Mouse (Mus musculus) layer of hippocampus, adult 18-20 months (tissue): ENCODE data around the gene Cphx3. TPM values are rescaled to one million over a fixed set of nuclear protein-coding genes. Genes with fewer than 3 reads are reported as not detected.
"Not testable (repeated sequence)": the region's sequence is repeated elsewhere in the genome, so short reads cannot be mapped to it uniquely, and the experiment has no call there.

Experiments
- DNase-seq, 2 experiments: peaks; one replicate each; pipeline ENCODE4 v3.0.0; 2022; ENCODE audit warnings: low spot score in 2 of 2
- long read RNA-seq: library from polyadenylated mRNA; stranded (forward); transcript quantifications from one replicate; pipeline ENCODE4 v2.0.0, GENCODE M21; 2021
- total RNA-seq, 2 experiments: library from RNA; stranded (reverse); gene quantifications; 2 replicates each; pipeline ENCODE4 v1.2.3; 2021

Gene Cphx3
- not detected for total RNA-seq
- long read RNA-seq = 0 reads

GRCm38 (mm10) chr14:26081997-26082396 lies at the start of gene Cphx3:
Gene Cphx3 (plus strand): TSS chr14:26082297.
- DNase-seq = not testable (repeated sequence)

DNA sequence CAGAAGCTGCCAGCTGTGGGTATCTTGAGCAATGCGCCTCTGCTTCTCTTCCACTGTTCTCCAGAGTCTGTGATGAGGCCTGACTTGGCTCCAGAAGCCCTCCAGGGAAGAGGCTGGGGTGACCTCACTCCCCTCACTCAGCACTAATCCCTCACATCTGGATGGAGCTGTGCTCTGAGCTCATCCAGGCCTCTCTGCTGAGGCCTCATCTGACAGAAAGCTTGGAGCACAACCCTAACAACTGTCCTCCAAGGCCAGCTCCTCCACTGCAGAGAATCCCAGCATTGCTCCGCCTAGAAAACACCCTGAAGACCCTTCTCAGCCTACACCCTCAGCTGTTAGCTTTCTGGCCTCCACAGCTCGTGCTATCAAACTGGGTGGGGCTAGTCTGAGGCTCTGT lies 47.7 kb upstream of the Cphx3 start:
- DNase-seq = not testable (repeated sequence)

DNA sequence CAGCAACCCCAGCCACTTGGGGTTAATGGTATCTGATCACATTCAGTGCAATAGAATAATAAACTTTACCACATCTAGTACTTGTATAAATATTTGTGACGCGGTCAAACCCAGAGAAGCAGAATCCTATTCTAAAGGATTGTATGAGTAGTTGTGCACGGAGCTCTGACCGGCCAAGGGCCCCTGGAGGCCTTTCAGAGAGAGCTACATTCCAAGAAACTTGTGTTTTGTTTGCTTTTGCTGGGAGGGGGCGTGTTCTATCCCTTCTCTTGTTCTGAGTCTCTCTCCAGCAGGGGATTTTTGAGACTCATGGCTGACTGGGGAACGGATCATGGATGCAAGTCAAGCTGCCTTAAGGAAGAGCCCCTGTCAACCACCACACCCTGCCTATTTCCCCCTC lies 46.7 kb upstream of the Cphx3 start:
- DNase-seq = not testable (repeated sequence)

DNA sequence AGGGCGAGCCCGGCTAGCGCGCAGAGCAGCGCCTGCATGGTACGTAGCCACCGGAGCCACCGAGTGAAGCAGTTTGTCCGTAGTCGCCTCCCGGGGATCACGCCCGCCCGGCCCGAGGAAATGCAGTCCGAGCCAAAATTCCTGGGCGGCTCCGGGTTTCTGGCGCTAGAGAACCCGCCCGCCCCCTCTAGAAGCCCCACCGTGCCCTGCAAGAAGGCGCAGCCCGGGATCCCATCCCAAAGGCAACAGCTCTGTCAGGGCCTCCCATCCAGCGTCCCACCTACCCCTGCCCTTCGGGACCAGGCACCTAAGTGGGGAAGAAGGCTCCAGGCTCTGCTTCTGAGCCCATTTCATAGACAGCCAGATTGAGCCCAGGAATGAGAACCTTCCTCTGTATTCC lies 39.5 kb upstream of the Cphx3 start, which contains the start of gene Gm9780:
Gene Gm9780, minus strand, starts transcription at position 101 of the 400 bp plus-strand sequence.
- not testable (repeated sequence) for DNase-seq

DNA sequence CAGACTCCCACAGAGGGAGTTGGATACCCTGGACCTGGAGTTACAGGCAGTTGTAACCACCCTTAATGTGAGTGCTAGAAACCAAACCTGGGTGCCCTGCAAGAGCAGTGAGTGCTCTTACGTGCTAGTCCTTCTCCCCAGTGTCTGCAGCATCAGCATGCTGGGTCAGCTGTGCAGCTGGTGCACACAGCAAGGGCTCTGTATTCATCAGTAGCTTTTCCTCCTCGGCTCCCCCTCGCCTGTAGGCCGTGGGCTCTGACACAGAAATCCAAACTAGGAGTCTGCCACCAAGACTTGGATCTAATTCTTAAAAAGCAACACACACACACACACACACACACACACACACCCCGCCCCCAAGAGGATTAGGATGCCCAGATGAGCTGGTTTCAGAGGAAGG lies 37.1 kb upstream of the Cphx3 start:
- not testable (repeated sequence) for DNase-seq

- not testable (repeated sequence) for DNase-seq
These were observed 35.1 kb upstream of the Cphx3 start for GRCm38 (mm10) chr14:26047026-26047425.

GRCm38 (mm10) chr14:26048767-26049166 lies 33.3 kb upstream of the Cphx3 start:
- not testable (repeated sequence) for DNase-seq

DNA sequence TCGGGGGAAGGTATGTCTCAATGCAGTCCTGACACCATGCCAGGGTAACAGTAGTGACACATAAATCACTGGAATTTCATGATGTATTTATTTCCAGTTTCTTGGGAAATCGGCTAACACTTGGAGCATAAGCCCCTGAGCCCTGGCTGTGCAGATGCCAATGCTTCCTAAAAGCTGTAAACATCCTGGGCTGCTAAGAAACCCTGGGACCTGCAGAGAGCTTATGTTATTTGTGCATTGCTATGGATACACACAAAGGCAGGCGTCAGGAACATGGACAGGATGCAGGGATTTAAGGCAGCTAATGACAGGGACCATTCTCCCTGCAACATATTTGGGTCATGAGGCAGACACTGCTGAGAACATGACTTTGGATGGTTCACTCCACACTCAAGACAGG lies 23.9 kb upstream of the Cphx3 start:
- DNase-seq = not testable (repeated sequence)

DNA sequence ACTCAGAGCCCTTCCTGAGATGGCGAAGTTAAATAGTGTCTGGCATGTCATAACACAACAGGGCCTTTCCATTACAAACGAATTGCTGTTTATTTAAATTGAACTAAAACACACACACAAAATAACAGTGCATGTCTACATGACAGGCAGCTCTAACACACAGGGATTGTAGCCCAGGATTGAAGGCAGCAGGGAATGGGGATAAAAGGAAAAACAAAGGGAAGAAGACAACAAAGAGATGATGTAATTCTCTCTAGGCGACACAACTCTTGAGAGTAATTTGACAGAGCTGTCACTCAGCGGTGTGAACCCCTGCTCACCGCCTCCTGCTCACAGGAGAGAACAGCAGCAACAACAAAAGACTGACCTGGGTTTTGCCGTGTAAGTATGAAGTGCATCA lies 22.7 kb upstream of the Cphx3 start:
- not testable (repeated sequence) for DNase-seq

DNA sequence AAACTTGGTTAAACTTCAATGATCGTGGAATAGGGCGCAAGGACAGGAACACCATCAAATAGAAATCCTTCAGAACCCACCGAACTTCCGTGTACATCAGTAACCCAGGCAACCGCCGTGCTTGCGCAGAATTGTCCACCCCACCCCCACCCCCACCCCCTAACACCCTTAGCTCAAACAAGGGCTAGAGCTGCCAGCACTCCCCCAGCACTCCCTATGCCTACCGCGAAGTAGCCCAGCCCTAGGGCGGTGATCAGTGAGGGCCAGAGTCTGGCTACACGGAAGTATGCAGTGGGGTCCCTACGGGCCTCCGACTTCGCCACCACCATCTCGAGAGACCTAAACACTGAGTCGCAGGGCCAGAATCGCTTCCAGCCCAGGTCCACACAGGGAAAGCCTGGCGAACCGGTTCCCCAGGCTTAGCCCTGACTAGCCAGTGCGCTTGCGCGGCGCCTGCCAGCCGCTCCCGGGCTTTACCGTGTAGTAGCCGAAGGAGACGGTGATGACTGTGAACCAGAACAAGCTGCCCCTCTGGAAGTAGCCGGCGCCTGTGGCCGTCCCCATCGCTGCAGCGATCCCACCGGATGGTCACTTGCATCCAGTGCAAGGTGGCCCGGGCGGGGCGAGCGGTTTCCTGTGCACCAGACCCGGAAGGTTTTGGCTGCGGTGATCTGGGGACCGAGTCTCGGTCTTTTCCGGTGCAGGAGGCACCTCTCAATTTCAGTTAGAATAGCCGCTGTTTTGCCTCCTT lies 15.3 kb upstream of the Cphx3 start:
- not testable (repeated sequence) for DNase-seq

DNA sequence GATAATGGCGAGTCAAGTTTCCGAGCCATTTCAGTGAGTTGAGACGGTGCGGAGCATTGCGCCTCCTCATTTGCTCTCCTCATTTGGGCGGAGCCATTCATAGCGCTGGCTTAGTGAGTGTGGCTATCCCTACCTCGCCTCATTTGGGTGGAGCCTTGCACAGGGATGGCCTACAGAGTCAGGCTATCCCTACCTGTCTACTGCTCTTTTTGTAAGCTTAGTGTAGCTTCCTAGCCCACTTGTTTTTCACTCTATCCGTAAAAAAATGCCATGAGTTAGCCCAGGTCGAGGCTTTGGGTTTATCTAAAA lies 14.8 kb upstream of the Cphx3 start, which contains the start of gene Tmem254c:
Gene Tmem254c, minus strand, starts transcription at position 31 of the 309 bp plus-strand sequence.
- DNase-seq = not testable (repeated sequence)

- not testable (repeated sequence) for DNase-seq
These were observed 5.3 kb upstream of the Cphx3 start for GRCm38 (mm10) chr14:26076620-26077390.

DNA sequence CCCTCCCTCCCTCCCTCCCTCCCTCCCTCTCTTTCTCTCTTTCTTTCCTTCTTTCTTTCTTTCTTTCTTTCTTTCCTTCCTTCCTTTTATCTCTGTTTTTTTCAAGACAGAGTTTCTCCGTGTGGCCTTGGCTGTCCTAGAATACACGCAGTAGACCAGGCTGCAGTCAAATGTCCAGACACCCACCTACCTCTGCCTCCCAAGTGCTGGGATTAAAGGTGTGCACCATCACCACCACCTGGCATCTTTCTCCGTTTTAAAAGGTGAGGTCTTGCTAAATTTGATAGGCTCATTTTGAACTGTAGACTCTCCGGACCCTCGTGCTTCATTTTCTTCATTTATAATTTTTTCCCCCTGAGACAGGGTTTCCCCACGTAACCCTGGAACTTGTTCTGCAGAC lies 881 bp upstream of the Cphx3 start, which contains the start of gene Cphx2:
Gene Cphx2, plus strand, starts transcription at position 301 of the 400 bp plus-strand sequence.
- DNase-seq = not testable (repeated sequence)

DNA sequence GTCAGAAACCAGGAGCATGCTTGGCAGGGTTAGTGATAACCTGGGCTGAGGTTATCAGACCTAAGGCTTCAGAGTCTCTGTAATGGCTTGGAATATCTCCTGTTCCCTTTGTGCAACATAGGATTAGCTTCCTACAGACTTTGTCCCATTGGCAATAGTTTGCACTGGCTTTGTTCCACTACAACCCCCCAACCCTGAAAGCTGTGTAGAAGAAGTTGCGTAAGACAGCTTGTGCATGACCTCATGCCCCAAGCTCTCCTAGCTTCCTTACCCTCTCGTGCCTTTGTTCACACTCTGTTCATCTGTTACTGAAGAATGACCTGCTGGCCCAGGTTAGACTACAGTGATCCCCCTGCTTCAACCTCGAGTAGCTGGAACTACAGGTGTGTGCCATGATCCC lies 15.5 kb downstream of the Cphx3 start:
- DNase-seq = not testable (repeated sequence)

DNA sequence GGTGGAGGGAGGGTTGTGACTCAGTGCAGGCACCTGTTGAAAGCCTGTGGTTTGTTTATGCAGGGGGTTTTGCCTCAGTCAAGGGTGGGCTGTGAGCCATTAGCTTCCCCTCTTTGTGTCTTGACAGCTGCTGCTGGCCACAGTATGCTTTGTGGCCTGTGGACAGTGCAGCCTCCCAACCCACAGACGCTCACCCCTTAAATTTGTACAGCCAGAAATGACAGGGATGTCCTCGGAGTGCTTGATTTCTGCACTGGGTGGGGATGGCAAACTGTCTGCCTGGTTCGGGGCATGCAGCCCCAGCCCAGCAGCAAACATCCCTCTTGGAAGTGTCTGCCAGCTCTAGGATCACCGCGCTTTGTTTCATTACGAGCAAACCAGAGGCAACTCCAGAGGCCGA lies 36.1 kb downstream of the Cphx3 start, which contains the start of gene Duxbl2:
Gene Duxbl2, plus strand, starts transcription at position 200 of the 400 bp plus-strand sequence.
- not testable (repeated sequence) for DNase-seq

DNA sequence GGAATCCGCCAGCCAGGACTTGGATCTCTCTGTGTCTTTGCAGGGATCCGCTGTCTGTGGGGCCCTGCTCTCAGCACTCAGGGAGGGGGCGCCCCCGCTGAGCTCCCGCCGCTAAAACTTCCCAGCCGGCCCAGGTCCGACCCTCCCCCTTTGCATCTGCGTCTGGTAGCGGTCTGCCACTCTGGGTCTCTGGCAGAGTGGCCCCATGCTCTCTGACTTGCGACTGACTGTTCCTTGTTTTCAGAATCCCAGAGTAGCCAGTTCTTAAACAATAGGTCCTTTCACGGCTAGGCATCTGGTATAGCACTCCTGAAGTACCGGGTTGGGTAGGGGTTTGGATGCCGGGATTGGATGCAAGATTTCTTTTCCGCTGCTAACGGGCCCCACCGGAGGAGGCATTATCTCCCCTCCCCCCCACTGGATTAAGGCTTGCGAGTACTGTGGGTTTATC lies 36.5 kb downstream of the Cphx3 start:
- not testable (repeated sequence) for DNase-seq

GRCm38 (mm10) chr14:26119095-26119494 lies 37.0 kb downstream of the Cphx3 start:
- not testable (repeated sequence) for DNase-seq

DNA sequence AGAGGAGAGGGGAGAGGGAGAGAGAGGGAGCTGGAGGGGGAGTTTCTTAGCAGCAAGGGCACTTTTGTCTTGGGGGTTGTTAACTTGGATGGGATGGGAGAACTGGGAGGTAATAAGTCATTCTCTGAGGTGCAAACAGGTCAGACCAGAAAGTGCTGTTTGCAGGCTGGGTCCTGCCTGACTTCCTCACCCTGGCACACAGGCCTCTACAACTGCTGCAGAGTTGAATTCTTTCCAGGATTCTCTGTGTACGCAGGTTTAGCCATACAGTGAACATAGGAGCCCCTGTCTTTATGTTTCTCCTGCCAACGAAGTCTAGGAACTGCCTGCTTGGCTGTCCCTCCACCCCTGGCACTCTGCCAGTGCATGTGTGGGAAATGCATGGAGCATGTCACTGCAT lies 65.0 kb downstream of the Cphx3 start:
- DNase-seq = not testable (repeated sequence)

GRCm38 (mm10) chr14:26156032-26156431 lies 73.9 kb downstream of the Cphx3 start:
- DNase-seq = not testable (repeated sequence)

DNA sequence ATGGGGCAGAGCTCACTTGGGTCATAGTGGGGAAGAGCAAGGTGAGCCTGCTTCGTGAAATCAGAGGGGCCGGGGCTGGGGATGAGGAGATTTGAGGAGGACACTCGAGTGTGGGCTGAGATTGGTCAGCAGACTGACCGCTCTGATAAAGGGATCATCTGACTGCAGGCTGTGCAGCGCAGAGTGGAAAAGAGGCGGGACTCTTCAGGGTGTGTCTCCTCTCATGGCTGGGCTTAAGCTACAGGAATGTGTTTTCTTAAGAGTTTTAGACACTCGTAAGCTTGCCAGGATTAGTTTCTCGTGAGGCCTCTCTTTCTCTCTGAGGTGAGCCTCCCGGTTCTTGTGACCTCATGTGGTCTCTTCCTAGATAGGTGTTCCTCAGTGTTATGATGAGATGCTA lies 79.1 kb downstream of the Cphx3 start:
- DNase-seq = not testable (repeated sequence)

DNA sequence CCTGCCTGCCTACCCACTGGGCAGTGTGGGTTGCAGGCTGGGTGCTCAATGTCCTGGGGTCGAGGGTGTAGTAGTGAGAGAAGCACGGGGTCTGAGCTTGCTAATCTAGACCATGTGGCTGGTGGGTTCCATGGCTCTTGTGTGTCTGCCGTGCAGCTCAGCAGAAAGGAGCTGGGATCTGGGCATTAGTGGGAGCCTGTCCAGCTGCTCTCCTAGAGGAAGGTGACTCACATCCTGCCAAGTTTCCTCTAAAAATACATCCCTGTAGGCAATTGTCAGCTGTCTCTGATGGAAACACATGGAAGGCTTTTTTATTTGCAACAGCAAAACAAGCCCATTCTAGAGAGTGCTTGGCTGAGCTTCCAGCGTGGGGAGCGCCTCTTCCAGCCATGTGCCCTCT lies 80.3 kb downstream of the Cphx3 start:
- DNase-seq = not testable (repeated sequence)

DNA sequence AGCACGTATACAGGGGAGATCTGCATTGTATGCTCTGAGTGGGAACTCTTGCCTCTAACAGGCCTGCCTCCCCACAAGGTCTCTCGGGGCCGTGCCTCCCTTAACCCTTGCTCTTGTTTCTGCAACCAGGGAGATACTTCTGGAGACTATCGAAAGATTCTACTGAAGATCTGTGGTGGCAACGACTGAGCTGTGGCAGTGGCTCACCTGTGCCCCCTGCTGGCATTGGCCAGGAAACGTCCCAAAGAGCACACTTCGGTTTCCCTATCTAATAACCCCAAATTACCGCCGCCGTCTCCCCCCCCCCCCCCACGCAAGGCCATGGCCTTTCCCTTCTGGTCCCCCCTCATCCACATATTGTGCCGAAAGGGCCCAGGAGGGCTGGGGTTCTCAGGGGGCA lies 83.2 kb downstream of the Cphx3 start:
- not testable (repeated sequence) for DNase-seq
